Mouse (Mus musculus) retina, adult 2 months (tissue): ENCODE results near the gene Rnf24.
"Not testable (repeated sequence)": the region's sequence is repeated elsewhere in the genome, so short reads cannot be mapped to it uniquely, and the experiment has no call there.

Source experiments
- DNase-seq: peaks from one replicate; pipeline ENCODE4 v3.0.0-alpha.2; 2012; ENCODE audit warnings: low read depth, low spot score

Gene Rnf24

GRCm38 (mm10) chr2:131344449-131344848 lies 8.2 kb downstream of the Rnf24 start:
- no peak for DNase-seq

DNA sequence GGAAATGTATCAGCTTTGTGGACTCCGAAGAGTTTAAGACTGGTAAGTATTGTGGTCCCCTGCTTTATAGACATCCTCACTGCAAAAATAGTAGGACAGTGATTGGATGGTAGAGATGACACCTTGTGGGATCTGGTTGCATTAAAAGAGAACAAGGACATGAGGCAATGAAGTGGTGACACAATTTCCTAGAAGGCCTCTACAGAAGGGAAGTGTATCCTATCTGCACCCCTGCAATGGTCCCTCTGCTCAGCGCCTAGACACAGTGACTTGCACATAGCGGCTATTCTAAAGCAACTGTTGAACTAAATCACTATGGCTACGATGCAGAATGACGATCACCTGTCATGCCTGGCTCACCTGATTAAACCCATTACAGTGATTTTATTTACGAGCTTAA lies 15.1 kb downstream of the Rnf24 start:
- DNase-seq = no peak

- DNase-seq = no peak
These were observed 22.1 kb downstream of the Rnf24 start for GRCm38 (mm10) chr2:131330548-131330947.

DNA sequence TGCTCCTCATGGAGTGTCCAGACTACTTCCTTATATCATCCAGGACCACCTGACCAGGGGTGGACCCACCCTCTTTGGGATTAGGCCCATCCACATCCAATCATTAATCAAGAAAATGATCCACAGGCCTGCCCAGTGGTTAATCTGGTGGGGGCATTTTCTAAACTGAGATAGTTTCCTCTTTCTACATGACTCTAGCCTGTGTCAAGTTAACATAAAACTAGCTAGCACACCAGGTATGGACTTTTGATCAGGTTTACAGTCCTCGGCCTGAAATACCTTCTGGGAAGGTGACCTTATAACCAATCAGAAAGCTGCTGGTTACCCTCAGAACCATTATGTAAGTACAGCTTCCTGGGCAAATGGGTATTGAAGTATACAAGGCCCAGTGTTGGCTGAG lies 23.7 kb downstream of the Rnf24 start:
- no peak for DNase-seq

DNA sequence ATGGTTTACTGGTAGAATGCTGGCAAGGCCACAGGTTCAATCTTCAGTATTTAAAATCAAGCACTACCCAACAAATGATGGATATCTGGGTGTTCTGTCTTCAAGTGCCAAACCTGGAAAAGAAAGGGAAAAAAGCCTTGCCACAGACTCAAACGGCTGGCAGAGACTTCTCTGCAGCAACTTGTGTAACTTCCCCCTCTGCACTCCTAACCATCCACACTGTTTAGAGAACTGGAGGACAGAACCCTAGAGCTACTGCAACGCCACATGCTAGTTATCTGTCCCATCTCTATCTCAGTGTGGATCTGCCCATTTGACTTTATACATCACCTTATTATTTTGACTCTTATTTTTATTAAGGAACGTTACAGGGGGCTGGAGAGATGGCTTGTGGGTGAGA lies 26.6 kb downstream of the Rnf24 start:
- no peak for DNase-seq

DNA sequence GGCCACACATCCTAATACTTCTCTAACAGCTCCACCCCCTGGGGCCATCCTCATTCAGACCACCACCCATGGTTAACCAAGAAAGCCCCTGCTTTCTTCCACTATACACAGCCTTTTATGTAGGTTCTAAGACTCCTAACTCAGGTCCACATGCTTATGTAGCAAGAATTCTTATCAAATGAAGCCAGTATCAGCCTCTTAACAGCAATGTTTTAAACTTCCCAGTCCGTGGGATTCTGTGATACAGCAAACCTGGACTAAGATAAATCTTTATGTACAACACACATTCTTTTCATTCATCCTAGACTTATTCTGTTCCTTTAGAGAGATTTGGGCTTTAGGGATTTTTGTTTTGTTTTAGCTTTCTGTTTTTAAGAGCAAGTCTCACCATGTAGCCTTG lies 29.0 kb downstream of the Rnf24 start:
- no peak for DNase-seq

DNA sequence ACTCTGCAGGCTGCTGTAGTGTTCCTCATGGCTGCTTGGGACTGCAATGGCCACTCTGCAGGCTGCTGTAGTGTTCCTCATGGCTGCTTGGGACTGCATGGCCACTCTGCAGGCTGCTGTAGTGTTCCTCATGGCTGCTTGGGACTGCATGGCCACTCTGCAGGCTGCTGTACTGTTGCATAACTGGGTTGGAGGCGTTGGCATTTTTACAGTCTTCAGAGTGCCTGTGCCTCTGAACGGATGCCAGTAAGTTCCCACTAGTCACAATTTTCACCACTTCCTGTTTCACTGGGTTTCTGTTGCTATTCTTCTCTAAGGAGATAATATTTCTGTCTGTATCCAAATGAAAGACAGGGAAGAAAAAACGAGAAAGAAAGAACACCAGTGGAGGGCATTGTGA lies 31.5 kb downstream of the Rnf24 start:
- not testable (repeated sequence) for DNase-seq

DNA sequence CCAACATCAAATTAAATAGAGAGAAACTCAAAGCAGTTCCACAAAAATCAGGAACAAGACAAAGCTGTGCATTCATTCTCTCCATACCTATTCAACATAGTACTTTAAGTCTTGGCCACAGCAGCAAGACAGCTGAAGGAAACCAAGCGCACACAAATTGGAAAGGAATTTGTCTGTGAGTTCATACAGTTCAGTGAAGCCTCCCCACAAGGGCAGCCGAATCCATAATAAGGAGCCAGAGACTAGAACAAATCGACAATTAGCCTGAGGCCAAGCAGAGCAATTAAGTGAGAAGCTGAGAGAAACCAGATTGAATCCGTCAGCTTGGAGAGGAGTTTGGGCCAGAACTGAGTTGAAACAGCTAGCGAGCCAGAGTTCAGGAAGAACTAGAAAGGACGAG lies 33.3 kb downstream of the Rnf24 start:
- DNase-seq = no peak

GRCm38 (mm10) chr2:131316167-131316566 lies 36.5 kb downstream of the Rnf24 start:
- DNase-seq = no peak

DNA sequence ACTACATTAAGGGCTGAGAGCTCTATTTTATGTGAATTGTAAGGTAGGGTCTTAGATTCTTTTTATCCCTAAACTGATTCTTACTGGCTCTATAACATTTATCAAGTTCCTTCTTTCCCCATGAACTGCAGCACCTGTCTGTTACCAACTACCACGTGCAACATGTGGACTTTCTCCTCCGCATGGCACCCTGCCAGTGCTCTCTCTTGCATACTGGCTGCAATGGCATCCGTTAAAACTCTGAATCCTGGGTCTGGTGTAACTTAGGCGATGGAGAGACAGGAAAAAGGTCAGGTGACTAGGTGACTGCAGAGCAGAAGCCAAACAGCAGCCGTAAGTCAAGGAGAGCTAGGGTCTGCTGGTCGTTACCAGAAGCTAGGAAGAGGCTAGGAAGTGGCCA lies 43.4 kb downstream of the Rnf24 start:
- no peak for DNase-seq

- no peak for DNase-seq
These were observed 44.9 kb downstream of the Rnf24 start for GRCm38 (mm10) chr2:131307822-131308221.

DNA sequence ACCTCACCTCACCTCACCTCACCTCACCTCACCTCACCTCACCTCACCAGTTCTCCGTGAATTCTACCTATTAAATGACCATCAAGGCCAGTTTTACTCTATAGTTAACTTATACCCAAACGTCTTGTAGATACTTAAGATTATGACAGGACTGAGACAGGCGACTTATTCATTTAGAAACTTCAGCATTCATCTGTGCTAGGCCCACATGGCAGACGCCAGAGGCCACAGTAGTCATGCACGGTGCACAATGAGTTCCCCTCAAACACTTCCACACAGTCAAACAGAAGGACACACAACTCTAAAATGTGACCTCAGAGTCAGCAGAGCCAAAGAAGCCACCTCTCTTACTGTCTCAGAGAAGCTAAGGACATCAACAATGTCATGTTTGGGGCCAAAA lies 45.3 kb downstream of the Rnf24 start:
- no peak for DNase-seq

DNA sequence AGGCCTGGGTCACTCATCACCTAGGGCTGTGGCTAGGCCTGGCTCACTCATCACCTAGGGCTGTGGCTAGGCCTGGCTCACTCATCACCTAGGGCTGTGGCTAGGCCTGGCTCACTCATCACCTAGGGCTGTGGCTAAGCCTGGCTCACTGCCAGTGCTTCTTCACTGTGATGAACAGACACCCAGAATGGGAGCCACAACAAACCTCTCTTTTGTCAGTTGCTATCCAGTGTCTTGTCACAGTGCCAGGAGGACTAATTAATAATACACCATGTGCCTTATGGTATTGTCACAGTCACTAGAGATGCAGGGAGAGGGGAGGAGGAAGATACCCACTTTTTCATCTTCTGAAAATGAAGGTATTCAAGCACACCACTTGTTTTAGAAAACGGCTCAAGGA lies 47.5 kb downstream of the Rnf24 start:
- not testable (repeated sequence) for DNase-seq

- no peak for DNase-seq
These were observed 48.2 kb downstream of the Rnf24 start for GRCm38 (mm10) chr2:131304497-131304896.

- DNase-seq = no peak
These were observed 51.1 kb downstream of the Rnf24 start for GRCm38 (mm10) chr2:131301635-131302034.

GRCm38 (mm10) chr2:131300485-131300884 lies 52.2 kb downstream of the Rnf24 start:
- DNase-seq = no peak

- not testable (repeated sequence) for DNase-seq
These were observed 54.0 kb downstream of the Rnf24 start for GRCm38 (mm10) chr2:131298674-131299073.

GRCm38 (mm10) chr2:131296746-131297261 lies 55.9 kb downstream of the Rnf24 start:
- DNase-seq = no peak

GRCm38 (mm10) chr2:131290669-131291068 lies 62.0 kb downstream of the Rnf24 start:
- DNase-seq = no peak

- DNase-seq = no peak
These were observed 66.4 kb downstream of the Rnf24 start for GRCm38 (mm10) chr2:131286276-131286675.

DNA sequence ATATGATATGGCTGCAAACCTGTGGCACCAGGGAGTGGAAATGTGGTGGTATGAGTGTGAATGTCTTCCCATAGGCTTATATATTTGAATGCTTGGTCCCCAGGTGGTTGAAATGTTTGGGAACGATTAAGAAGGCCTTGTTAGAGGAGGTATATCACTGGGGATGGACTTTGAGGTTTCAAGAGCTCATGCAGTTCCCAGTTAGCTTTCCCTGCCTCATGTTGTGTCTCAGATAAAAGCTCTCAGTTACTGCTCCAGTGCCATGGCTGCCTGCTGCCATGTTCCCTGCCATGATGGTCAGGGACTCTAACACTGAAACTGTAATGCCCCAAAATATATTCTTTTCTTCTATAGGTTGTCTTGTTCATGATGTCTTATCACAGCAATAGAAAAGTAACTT lies 71.1 kb downstream of the Rnf24 start:
- DNase-seq = no peak

DNA sequence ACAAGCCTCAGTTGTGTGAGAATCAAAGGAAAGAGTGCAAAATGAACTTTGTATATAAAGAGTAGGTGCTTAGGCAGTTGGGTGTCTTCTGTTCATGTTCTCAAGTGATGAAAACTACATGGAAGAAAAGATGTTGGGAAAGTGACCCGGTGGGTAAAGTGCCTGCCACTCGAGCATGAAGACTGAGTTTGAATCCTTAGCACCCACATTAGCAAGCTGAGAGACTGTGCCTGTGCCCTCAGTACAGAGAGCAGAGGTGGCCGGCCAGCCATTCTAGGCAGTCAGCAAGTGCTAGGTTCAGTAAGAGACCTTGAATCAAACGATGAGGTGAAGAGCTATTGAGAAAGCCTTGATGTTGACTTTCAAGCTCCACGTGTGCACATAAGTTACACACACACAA lies 76.0 kb downstream of the Rnf24 start:
- no peak for DNase-seq

DNA sequence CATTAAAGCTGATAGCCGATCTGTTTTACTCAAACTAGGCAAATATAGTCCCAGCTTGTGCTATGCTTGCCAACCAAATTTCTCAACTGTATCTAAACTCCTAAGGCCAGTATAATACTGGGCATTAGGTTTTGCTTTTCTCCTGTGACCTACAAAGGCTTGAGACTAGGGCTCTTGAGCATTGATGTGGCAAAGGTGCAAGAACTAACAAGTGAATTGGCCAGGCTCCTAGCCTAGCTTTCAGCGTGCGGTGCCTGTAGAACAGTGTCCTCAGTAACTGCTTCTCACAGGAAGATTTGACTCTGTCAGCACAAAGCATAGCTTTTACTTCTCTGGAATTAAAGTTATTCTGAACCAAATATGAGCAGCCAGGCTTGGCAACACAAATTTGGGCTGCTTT lies 77.2 kb downstream of the Rnf24 start:
- no peak for DNase-seq

GRCm38 (mm10) chr2:131265056-131265455 lies 87.6 kb downstream of the Rnf24 start:
- no peak for DNase-seq
